Mouse (Mus musculus): ENCODE results near the gene Serpina1b.
"Not testable (repeated sequence)": the region's sequence is repeated elsewhere in the genome, so short reads cannot be mapped to it uniquely, and the experiment has no call there.

Serpina1b gene

DNA sequence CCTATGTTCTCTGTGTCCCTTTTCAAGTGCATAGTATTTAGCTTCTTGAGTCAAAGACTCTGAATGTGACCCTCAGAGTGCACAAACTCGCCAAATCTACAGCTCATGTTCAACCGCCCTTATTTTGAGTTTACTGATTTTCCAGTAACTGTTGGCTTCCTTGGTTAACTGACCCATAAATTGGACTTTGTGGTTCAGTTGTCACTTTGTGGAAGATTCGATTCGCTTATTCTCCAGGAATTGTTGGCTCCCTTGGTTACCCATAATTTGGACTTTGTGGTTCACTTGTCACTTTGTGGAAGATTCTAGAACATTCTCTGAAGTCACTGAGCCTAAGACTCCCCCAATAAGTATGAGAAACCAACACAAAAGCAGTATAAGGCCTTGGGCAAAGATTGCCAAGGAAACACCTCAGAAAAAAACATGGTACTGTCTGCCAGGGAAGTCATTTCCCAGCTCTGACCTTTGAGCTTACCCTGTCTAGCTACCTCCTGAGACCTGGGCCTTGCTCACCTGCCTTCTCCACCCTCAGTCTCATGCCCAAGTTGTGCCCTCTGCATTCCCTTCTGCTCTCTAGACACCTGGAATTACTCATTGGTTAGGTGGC, 129.9 kb downstream of the Serpina1b start:
- no peak for DNase-seq (ENCODE audit: low spot score)

DNA sequence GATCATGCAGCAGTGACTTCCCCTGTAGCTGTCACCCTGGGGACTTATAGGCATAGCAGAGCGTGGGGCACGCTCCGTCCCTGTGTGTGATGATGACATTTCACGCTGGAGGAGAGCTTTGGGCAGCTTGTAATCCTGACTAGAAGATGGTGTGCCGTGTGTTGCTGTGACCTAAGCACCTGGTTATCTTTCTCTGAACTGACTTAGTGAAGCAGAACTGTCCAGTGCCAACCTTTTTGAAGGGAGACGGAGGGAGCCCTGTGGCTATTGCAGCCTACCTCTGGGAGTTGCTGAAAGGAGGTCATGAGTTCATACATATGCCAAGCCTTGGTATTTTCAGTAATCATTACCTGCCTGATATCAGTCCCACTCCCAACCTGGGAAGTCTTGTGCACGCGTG, 134.7 kb downstream of the Serpina1b start, which contains the start of gene Serpina1f:
Serpina1f (minus strand) TSS at position 101 of the 400 bp plus-strand sequence.
- no peak for DNase-seq (ENCODE audit: low spot score)

GRCm38 (mm10) chr12:103688221-103688814, 141.9 kb downstream of the Serpina1b start:
- no peak for DNase-seq (ENCODE audit: low spot score)

DNA sequence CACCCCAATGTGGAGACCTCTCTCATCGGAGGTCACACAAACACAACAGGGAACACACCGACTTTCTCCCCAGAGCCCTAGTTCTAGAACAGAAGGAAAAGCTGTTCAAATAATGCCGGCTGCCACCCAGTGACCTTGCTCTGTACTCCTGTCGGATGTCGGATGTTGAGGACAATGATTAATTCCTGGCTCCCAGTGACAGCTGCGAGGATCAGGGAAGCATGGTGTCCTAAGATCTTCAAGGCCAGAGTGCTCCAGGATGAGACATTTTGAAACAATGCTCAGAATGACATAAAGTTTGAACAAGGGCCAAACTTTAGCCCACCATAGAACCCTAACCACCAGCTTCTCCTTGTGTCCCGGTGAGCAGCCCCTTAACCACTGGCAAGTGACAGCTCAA, 143.2 kb downstream of the Serpina1b start:
- no peak for DNase-seq (ENCODE audit: low spot score)

DNA sequence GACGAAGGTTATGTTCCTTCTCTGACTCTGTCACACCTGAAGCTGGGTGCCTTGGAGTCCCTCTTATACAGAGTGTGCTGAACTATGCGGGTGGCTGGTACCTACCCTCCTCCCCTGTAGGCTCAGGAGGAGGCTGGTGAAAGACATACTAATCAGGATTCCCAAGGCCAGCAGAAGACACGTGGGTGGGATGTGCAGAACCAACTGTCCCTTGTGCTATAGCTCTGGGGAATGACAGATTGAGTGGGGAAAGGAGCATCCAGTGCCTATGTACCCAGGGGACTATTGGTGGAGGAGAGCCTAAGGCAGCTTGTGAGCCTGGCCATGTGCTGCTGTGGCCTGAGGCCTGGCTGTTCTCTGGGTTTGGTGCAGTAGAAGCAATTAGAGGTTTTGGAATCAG, 144.1 kb downstream of the Serpina1b start:
- DNase-seq (ENCODE audit: low spot score), result peak; percentile 25

GRCm38 (mm10) chr12:103685386-103685785, 144.8 kb downstream of the Serpina1b start:
- DNase-seq (ENCODE audit: low spot score), result no peak

- no peak for DNase-seq (ENCODE audit: low spot score)
These were observed 146.4 kb downstream of the Serpina1b start for GRCm38 (mm10) chr12:103683775-103684174.

DNA sequence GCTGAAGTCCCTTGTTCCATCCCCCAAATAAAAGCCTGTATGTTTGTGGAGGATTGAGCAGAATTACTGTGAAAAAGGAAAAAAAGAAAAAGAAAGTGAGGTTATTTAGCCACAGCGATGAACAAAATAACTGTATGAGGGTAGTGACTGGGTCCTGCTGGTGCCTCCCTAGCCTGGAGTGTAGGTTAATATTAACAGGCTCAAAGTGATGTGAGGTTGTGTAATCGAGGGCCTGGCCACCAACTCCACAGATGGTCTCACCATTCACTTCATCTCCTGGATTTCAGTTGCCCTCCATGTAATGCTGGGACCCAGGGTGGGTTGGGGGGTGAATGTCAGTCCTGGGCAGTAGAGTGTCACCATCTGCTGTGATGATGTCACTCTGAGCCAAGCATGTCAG, 148.4 kb downstream of the Serpina1b start:
- no peak for DNase-seq (ENCODE audit: low spot score)

DNA sequence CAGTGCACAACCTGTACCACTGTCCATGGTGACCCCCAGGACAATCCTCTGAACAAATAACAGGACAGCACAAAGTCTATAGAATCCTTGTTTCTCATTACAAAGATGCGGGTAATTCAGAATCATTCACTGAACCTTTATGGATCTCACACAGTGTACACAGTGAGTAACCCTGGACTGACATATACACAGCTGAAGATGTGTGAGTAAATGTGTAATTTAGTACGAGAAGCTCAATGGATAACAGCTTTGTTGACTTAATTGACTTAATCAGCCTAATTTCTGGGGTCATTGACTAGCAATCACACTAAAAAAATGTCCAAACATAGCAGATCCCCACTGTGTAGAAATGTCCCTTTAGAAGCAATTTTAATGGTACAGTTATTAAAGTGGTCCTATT, 149.0 kb downstream of the Serpina1b start:
- no peak for DNase-seq (ENCODE audit: low spot score)

DNA sequence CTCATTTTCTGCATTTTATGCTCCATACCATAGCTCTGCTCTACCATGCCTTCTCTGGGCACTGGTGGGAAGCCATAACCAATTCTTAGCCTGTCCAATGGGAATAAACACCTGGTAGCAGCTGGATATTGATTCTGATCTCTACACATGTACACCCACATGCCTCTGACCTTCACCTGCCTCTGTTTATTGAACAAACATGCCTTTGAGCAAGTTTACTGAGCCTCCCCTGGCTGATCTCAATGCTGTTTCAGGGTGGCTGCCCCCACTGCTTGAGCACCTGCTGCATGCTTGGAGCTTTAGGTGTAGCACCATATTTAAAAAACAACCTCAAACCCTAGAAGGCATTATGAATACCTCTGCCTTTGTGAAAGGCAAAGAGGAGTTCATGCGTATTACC, 150.3 kb downstream of the Serpina1b start:
- DNase-seq (ENCODE audit: low spot score), result not testable (repeated sequence)

Measured in layer of hippocampus, adult 9-10 months (tissue).